Mouse (Mus musculus): ENCODE data around the gene Jpt1.
"Not testable (repeated sequence)": the region's sequence is repeated elsewhere in the genome, so short reads cannot be mapped to it uniquely, and the experiment has no call there.

Gene Jpt1

GRCm38 (mm10) chr11:115514238-115514663 lies at the start of gene Jpt1:
Jpt1 (minus strand) TSS chr11:115514387.
- peak; percentile 99 for DNase-seq

DNA sequence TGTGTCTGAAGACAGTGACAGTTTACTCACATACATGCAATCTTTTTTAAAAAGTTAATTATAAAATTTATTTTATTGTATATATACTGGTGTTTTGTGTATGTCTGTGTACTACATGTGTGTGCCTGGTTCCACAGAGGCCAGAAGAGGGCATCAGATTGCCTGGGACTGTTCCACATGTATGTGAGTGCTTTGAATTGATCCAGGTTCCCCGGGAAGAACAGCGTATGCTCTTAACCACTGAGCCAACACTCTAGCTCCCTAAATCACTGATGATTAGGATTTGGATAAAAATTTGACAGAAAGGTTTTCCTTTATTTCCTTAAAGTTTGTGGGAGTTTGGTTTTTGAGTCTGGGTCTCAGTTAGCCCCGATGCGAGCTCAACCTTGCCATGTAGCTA lies 49.2 kb upstream of the Jpt1 start:
- DNase-seq: peak; percentile 32

DNA sequence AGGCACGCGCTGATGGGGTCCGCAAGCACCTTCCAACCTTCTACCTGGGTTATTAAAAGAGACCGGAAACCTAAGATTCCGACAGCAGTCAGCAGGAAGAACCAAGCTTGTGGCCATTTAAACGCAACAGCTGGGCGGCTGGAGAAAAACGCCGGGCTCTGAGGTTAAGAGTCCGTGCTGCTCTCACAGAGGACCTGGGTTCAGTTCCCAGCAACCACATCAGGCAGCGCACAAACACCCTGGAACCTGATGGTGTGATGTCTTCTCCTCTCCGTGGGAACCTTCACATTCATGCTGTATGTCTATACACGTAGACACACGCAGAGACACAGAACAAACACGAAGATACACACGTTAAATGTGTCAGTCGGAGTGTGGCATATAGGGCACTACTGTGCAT lies 41.5 kb upstream of the Jpt1 start:
- DNase-seq: no peak

DNA sequence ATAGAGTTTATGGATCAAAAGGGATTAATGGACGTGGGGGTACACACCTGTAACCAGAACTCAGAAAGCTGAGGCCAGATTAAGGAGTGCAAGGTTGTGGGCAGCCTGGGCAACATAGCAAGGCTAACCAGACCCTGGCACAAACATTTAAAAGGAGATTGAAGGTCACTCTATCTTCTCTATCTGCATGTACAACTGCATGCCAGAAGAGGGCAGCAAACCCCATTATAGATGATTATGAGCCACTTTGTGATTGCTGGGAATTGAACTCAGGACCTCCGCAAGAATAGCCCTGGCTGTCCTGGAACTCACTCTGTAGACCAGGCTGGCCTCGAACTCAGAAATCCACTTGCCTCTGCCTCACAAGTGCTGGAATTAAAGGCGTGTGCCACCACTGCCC lies 38.6 kb upstream of the Jpt1 start:
- DNase-seq: peak; percentile 31

GRCm38 (mm10) chr11:115543571-115543970 lies 29.4 kb upstream of the Jpt1 start:
- no peak for DNase-seq

DNA sequence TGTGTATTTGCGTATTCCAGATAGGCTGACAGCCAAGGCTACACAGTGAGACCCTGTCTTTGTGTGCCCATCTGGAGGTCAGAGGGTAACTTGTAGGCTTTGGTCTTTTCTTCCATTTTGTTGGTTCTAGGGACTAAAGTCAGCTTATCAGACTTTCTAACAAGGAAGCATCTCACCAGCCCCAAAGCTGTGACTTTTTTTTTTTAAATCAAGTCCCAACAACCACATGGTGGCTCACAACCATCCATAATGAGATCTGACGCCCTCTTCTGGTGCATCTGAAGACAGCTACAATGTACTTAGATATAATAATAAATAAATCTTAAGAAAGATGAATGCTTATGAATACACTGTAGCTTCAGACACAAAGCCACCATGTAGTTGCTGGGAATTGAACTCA lies 23.9 kb upstream of the Jpt1 start:
- no peak for DNase-seq

DNA sequence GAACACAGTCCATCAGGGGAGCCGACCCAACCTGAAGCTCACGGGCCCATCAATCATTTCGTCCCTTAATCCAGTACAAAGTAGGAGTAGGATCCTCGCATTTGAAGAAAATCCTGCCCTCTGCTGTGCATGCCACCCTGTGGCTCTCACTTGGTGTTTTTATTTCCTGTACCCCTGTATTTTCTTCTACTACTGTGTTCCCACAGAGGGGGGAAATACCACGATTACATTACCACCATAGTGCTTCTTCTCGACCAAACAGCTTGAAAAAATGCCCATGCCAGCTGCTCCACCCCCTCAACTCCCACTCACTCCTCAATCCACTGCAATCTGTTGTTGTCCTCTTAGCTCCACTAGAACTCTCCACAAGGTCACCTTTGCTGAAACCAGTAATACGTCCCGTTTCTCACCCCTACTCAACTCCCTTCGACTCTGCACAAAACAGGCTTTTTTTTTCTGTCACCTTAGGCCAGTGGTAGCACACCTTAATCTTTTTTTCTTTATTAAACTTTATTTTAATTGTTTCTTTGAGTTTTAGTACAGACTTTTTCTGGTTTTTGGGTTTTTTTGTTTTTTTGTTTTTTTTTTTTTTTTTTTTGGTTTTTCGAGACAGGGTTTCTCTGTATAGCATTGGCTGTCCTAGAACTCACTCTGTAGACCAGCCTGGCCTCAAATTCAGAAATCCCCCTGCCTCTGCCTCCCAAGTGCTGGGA lies 22.8 kb upstream of the Jpt1 start:
- peak; percentile 22 for DNase-seq

DNA sequence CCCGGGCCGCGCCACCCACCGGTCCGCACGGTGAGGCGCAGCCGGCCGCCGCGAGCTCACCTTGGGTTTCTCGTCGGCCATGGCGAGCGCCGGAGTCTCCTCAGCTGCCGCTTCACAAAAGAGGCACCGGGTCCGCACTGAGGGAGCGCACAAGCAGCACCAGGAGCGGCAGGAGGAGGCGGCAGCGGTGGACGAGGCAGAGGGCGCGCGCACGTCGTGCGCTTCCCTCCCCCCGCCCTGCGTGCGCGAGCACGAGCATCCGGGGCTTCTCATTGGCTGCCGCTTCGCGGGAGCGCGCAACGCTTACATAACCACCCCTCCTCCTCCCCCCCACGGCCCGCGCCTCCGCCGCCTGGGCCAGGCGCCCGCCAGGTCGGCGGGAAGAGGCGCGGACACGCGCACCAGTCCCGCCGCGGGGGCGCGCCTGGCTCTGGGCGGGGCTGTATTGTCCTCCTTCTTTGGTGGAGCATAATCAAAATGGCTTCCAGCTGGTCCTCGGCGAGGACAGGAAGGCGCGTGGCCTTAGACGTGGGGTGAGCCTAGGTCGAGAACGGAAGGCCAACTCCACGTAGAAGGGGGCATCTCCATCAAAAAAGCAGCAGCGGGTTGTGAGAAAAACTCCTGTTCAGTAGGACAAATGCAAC lies 22.0 kb upstream of the Jpt1 start, which contains the start of gene Sumo2:
Sumo2 (minus strand) TSS at position 239 of the 644 bp plus-strand sequence.
- DNase-seq: peak; percentile 99

GRCm38 (mm10) chr11:115535401-115536037 lies 21.3 kb upstream of the Jpt1 start:
- peak; percentile 89 for DNase-seq

DNA sequence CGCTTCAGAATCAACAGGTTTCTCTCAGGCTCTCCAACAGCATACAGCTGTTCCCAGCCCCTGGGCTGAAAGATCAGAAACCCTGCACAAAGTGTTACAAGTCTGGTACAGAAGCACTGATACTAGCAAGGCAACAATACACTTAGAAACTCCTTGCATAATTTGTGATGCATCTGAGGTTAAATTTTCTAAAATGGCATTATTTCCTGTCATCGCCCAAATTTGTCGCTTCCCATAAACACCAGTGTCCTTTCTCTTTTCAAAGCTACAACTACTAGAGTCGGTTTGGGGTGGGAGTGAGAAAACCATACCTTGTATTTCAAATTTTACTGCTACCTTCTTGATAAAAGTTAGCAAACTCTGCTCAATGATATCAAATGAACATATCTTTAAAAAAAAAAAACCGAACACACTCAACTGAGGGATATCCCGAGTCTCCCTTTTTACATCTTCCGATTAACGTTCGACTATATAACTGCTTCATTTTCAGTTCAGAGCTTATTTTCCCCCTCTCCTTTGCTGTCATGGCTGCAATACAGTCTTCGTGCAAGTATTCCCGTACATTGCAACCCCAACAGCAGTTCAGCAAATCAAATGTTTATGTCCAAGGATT lies 20.7 kb upstream of the Jpt1 start:
- no peak for DNase-seq

- DNase-seq: not testable (repeated sequence)
Measured at GRCm38 (mm10) chr11:115526446-115526845, 12.3 kb upstream of the Jpt1 start.

GRCm38 (mm10) chr11:115522703-115523102 lies 8.5 kb upstream of the Jpt1 start:
- no peak for DNase-seq

DNA sequence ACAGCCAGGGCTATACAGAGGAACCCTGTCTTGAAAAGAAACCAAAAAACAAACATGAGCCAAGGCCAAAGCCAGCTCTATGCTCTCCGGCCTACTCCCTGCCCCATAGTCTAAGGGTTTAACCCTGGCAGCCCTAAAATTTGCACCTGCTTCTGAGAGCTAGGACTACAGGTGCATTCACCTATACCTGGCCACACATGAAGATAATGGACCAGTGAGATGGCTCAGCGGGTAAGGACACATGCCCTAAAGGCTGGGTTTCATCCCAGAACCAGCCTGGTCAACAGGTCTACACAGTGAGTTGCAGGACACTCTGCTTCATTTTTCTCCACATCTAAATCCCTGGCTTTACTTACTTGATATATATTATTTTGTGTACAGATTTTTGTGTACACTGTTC lies 8.1 kb upstream of the Jpt1 start:
- no peak for DNase-seq

DNA sequence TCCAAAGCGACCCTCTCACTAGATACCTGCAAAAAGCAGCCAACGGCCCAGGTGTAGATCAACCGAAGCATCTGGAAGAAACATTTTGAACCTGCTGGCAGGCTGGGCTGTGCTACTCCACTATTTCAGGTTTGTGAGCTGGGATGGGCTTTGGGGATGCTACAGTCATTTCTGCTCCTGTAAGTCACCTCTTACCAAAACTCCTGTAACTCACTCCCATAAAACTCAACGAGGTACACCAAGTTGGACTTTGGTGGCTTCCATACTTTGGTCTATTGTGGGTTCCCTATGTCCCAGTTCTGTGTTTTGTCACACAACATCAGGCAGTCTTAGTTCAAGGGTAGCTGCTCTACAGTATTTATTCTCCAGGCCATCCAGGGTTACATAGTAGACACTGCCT lies 6.9 kb upstream of the Jpt1 start:
- DNase-seq: no peak

- DNase-seq: no peak
Measured at GRCm38 (mm10) chr11:115520218-115520617, 6.0 kb upstream of the Jpt1 start.

GRCm38 (mm10) chr11:115519581-115519980 lies 5.4 kb upstream of the Jpt1 start:
- DNase-seq: no peak

- DNase-seq: no peak
Measured at GRCm38 (mm10) chr11:115518693-115519092, 4.5 kb upstream of the Jpt1 start.

- no peak for DNase-seq
Measured at GRCm38 (mm10) chr11:115516942-115517341, 2.8 kb upstream of the Jpt1 start.

GRCm38 (mm10) chr11:115515021-115515420 lies 834 bp upstream of the Jpt1 start:
- no peak for DNase-seq

DNA sequence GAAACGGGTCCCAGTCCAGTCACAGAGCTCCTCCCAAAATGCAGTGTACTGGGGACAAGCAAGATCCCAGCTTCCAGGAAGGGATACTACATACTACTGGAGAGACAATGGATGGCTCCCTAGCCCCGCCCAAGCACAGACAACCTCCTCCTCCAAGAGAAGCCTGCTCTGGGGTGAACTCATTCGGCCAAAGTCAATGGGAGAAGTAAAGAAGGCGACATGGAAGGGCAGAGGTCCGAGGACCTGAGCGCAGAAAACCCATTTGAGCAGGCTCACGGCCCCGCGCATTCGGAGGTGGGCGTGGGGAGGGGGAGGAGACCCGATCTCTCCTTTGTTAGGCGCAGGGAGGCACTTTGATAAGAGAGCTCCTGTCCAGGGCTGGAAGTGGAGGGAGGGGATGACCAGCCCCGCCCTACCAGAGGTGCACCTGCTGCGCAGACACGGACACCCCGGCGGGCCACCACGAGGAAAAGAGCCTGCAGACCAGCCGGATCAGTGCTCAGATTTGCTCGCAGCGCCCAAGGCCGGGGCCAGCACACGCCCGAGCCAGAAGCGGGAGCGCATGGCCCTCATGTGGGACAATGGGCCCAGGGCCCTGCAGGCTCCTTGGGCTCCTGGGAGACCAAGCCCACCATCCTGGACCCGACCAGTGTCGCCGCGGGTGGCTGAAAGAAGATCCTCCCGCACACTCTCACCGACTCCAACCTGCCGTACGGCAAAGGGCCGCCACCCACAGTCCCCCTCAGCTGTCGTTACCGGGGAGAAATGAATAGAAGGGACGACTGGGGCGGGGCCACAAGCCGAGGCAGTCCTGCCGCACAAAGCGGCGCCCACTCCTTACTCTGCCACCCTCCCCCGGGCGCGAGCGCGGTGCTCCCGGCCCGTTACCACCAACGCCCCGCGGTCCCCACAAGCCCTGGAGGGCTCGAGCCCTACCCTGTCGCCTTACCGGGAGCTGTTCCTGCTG lies 633 bp downstream of the Jpt1 start:
- DNase-seq: peak; percentile 68

DNA sequence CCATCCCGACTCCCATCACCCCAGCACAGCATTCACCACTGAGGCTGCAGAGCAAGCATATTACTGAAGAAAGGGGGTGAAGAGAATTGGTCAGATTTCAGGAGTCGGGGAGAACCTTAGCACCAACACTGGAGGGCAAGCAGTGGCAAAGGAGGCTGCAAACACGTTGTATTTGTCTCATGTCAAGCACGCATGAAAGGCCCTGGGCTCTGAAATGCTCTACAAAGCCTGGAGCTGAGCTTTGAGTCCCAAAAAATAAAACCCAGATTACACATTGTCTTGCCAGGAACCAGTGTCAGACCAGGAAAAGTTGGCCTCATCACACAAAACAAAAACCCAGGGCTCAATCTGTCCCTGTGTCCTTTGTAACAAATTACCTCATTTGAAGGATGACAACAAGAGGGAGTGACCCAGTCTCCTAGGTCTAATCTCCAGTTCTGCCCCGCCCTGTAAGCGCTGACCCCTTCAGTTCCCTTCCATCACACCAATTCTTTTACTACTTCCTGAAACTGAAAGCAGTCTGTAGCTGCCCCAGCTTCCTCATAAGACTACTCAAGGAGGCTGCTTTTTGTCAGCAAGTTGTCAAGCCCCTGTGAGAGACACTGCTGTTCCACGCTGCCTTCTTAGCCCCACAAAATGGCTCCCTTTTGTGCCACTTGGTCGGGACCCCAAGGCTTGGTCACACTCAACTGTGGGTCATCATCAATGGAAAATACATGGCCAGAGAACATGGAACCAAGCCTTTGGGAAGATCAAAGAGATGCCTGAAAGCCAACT lies 1.6 kb downstream of the Jpt1 start:
- DNase-seq: peak; percentile 36

DNA sequence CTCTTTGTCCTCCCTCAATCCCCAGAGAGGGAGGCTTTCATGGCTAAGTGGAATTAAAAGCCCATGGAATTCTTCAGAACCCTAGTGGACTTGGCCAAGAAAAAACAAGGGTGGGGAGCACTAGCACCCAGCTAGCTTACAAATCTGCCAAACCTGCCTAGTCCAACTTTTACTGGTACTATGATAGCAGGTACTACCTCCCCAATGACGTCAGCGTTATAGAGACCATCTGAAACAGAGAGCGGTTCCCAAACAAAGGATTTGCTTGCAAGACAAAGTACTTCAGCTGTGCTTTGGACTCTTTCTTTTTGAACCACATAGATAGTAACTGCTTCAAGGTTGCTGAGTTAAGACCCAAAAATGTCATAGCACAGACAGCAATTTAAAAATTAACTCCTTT lies 2.2 kb downstream of the Jpt1 start:
- DNase-seq: no peak

All from retina, postnatal 1 day (tissue).